Mouse (Mus musculus) retina, postnatal 7 days (tissue): ENCODE results near the gene Sag.

ENCODE experiments used
- DNase-seq: peaks from one replicate; pipeline ENCODE4 v3.0.0-alpha.2; 2012; ENCODE audit warnings: low read depth, low spot score

Gene Sag

DNA sequence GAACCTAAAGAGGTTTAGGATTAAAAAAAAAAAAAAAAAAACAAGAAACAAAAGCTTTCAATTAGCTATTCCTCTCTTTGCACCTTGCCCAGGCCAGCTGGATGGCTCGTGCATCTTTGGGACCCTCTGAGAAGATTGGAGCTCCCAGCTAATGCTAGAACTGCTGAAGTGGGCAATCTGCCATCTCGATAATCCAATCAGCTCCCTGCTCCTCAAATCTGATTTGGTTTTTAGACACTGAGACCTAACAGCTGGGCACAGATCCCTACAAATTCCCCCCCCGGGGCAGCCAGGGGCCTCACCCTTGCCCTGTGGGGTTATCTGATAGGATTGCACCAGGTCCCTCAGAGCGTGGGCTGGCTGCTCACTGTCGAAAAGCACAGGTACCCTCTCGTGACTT, at the start of gene Sag:
TSS of gene Sag (plus strand) at position 105 of the 400 bp plus-strand sequence.
- peak; percentile 95 for DNase-seq

DNA sequence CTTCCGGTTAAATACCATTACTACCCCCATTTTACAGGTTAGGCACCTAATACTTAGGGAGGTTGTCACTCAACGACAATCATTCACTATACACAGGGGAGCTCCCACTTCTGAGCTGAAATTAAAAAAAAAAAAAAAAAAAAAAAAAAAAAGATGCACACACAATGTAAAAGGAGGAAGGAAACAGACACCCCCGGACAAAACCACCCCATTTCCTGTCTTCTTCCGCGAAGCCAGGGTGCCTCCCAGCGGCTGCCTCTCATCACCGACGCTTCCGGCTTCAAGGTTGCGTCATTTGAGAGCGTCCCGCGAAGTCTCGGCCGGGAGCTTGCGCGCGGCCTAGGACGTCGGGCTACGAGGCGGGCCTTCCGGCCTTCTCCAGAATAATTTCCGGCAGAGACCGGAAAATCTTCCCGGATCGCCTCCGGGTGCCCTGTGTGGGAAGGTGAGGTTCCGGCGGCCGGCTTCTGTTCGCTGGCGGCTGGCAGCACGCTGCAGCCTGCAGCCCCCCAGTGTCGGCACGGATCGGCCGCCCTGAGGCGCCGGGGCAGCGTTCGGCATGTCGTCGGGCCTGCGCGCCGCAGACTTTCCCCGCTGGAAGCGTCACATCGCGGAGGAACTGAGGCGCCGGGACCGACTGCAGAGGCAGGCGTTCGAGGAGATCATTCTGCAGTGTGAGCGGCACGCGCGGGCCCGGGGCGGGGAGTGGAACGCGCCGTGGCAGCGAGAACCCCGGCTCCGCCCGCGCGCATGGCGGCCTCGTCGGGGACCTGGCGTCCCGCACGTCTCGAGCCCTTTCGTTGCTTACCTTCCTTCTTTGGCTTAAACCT, 47.6 kb upstream of the Sag start, which contains the start of gene Atg16l1:
TSS of gene Atg16l1 (plus strand) at position 230 of the 830 bp plus-strand sequence.
- peak; percentile 90 for DNase-seq

DNA sequence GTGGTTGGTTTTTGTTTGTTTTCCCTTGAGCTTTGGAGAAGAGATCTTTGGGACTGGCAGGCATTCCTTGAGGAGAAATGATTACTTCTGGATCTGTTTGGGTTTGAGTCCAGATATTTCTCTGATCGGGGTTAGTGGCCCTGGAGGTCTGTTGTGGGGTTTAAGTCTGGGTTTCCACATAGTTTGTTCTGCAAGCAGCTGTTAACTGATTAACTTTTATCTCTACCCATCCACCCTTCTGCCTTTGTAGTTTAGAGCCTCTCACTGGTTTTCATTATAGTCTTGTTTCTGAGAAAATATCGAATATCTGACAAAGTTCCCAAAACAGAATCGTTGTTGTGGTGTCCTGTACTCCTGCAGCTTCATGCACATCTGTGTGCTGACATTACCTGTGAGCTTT, 39.7 kb upstream of the Sag start:
- DNase-seq = no peak

DNA sequence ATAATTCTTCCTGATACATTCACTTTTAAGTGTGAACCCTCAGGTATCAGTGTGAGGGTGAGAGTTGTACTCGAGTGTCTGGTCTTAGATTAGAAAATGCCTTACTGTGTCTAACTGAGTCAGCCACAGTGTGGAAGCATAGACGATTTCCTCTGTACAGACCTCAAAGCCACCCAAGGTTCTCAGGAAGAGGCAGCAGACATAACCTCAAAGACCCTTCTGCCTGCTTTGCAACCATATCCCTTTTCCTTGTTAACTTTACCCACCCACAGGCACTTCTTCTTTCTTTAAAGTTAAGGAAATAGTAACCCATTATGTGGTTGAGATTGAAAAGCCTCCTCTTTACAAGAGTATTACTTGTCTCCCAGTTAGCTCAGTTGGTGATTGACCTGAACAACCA, 37.7 kb upstream of the Sag start:
- no peak for DNase-seq

DNA sequence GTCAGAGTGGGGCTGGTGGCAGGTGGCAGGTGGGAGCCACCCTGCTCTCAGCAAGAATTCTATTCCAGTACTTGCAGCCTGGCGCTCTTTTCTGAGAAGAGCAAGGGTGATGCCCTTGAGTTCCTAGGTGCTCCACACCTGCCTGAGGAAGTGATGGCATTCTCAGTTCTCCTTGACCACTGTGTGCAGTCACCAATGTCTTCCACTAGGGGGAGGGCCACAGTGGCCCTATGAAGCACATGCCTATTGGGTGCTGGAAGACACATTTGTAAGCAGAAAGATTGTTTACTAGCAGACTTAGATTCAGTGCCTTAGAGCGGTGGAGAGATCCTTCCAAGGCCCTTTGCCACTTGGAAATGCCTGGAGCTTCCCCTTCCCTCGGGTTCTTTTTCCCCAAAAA, 37.2 kb upstream of the Sag start:
- peak; percentile 13 for DNase-seq

DNA sequence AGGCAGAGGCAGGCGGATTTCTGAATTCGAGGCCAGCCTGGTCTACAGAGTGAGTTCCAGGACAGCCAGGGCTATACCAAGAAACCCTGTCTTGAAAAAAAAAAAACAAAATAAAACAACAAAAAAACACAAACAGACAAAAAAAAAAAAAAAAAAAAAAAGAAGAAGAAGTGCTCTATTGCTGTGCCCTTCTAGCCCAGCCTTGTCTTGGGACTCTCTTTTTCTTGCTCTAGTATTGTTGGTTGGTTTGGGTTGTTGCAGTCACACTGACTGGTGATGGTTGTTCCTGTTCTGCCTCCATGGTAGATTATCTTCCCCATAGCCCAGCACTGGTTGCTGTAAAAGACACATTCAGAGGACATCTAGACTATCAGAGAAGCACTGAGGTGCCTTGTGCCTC, 34.2 kb upstream of the Sag start:
- DNase-seq = no peak

DNA sequence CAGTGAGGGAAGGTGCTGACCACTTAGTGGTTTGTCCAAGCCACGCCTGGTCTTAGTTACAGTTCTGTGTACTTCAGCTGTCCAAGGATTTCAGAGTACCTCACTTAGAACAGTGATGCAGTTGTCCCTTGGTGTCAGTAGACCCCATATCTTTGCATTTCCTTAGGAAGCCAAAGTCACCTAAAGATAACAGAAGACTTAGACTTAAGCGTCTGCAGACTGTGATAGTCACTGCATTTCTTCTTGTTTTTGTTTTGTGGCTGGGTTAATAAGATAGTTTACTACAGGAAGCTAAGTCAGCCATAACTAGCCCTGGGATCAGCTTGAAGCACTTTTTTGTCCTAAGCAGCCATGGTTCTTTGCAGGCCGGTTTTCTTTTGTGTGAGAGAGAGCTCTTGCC, 33.0 kb upstream of the Sag start:
- DNase-seq = no peak

DNA sequence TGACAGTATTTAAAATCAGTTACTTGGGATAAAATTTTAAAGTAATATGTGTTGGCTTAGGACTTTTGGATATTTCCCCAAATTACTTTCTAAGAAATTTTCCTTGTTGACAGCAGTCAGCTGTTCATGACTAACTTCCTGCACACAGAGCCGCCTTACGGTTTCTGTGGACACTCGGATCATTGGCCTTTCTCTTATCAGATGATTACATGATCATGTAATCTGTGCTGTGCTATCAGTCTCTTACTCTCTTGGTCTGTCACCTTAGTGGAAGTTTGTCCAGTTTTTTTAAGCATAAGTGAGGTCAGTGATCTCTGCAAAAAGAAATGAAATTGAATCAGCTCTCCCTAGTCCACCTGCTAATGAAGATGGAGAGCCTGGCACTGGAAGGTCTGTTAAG, 31.8 kb upstream of the Sag start:
- DNase-seq = no peak

DNA sequence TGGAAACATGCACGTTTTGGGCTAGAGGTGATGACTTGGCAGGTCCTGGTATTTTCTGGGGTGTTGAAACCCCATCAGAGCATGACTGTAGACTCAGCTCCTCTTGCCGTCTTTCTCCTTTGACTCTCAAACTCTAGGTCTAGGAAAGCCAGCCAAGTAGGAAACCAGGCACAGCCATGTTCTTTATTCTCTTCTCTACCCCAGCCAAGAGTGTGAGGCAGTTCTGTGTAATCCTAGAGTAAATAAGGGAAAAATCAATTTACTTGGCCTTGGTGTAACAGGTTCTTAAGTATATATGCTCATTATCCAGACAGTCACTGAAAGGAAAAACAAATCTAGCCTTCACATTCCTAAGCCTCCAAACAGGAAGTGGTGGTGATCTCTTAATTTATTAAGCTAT, 30.1 kb upstream of the Sag start:
- no peak for DNase-seq

DNA sequence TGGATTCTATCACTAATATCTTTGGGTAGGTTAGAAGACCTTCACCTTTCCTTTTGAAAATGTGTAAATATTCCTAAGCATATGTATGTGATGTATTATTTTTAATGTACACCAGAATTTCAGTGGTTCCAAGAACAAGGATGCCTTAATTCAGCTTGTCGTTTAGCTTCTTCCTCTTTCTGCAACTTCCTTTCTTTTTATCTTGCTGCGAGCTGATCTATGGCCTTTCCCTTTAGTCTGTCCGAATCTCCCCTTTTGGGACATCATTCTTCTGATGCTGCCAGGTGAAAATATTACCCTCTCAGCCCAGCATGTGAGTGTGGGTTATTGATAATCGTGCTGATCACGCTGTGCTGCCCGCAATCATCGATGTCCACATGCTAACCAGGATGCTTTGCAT, 28.6 kb upstream of the Sag start:
- no peak for DNase-seq

DNA sequence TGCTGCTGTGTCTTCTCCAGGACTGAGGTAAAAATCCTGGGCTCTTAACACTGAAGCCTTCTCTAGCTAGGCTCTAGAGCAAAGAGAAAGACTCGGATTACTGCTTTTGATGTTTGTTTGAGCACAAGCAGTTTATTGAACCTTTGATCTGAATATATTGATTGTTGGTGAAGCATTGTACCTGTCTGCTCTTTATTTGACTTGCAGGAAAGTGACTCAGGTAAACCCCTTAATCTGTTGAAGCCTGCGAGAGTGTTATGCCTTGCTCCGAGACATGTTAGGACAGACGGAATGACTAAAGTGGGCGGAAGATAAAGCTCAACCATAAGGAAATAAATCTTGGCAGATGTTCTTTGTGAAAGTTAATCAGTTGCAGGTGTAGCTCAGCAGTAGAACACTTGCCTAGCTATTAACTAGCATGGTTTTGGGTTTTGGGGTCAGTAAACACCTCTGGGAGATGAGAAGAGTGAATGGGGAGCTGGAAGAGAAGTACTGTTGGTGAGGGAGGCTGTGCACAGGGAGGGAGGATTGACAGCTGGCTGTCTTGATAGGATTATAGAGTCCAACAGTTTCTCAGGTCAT, 24.2 kb upstream of the Sag start:
- no peak for DNase-seq

DNA sequence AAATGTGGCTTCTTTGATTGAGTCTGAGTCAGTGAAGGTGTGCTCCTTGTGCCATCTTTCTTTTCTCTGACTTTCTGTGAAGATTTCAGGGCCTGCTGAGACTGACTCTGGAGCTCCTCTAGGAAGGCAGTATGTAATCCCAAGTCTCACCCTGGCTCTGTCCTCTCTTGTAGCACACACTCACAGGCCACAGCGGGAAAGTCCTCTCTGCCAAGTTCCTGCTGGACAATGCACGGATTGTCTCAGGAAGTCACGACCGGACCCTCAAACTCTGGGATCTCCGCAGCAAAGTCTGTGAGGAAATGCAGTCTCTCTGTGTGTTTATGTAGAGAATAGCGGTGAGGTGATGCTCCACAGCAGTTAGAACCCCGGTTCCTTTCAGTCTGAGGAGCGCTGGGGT, 17.8 kb upstream of the Sag start:
- no peak for DNase-seq

DNA sequence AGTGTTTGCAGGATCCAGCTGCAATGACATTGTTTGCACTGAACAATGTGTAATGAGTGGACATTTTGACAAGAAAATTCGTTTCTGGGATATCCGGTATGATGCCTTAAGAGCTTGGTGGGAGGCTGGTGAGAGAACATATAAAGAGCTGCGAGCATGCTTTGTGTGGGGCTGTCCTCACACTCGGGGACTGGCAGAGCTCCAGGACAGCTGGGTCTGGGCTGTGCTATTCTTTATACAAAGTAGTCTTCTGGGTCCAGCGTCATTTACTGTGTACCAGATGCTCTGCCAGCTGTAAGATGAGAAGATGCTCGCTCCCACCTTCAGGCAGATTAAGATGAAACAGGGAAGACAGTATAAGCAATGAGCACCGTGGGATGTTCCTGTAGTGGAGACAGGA, 17.2 kb upstream of the Sag start:
- no peak for DNase-seq

DNA sequence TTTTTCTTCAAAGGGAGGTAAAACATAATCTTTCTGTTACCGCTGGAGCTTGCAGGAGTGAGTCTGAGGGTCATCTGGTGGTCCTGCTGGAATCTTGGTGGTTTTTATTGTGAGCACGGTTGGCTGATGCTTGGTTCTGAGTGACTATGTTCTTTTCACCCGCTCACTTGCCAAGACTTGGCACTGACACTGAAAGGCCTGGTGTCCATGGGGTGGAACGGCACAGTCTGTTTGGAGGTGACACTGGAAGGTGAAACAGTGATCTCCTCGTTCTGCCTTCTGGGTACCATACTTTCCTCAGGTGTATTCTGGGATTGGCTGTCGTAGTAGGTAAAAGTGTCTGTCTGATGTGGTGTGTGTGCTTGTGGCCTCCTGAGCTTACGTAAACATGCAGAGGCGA, 13.8 kb upstream of the Sag start:
- no peak for DNase-seq

DNA sequence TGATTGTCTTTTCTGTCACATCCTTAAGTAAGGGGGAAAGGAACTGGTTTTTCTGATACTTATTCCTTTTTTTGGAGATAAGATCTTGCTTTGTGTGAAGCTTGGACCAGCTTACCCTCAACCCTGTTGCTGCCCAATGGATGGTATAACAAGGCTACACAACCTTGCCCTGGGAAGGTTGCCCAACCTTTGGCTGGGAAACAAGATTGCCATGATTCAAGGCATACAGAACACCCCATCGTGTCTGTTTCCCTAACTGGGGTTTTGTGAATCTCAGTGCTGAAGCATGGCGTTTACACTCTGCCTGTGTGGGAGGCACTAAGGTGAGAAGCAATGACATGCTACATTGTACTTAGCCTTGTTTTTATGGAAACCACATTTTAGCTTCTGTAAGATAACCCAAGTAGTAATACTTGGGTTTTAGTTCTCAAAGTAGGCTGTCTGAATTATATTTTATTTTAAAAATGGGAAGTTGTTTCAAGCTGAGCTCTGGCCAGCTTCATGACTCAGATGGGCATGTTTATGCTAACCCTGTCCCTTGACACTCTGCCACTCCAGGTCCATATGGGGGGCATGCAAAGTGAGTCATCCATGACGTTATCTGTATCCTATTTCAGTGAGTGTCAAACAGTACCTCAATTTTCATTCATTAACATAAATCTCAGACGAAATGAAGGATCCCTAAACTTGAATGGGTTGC, 10.9 kb upstream of the Sag start:
- DNase-seq = no peak

DNA sequence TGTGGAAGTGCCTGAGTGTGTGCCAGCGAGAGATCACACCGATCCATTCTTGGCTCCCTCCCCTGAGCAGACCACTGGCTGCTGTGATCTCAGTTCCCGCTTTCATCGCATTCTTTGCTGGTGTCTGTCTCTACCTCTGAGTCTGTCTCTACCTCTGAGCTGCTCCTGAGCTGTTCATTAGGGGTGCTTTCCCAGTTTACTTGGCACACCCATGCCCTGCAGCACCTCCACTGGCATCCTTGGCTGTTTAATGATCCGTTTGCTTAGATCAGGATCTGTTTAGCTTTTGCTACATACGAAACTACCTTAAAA, 10.4 kb upstream of the Sag start:
- DNase-seq = no peak

DNA sequence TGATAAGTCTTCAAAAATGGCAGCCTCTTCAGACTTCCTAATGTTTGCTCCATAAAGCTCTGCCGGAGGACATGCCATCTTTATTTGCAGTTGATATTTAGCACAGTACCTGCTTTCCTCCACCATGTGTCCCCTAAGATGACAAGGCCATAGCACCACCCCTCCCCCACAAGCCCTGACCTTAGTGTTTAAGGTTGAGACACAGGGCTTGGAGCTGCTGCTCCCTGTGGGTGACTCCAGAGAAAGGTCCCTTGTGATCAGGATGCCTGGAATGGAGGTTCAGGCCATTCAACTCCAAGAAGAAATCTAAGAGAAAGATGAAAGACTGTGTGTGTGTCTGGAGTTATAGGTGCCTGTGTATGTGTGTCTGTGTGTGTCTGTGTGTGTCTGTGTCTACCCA, 5.8 kb upstream of the Sag start:
- DNase-seq = no peak

DNA sequence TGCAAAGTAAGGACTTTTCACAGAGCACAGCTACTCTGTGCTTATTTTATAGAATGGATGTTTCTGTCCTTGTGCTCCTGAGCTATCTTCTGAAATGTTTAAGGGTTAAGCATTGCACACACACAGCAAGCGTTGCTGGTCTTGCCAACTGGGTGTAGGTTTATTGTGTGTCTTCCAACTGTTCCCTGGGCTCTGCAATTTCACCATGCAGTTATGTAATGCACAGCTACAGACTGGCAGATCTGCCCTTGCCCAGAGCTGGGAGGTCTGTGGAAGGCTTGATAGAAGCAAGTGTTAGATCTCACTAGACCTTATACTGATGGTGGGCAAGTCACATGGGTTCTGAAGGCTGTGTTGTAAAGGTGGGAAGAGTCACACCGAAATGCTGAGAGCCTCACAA, 5.2 kb upstream of the Sag start:
- DNase-seq = no peak

DNA sequence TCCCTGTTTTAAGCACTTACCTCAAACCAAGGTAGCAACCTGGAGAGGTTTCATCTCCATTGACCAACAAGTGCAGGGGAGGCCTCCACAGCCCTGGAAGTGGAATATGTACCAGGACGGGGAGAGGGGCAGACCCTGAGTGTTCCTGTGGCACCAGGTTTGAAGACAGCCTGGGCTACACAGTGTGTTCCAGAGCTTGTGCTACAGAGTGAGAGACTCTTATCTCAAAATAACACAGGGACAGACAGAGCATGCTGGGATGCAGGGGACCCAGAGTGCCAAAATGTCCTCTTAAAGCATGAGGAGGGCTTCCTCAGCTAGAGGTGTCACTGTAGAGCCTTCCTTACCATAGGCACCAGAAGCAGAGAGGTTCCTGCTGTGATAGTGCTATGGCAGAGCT, 4.3 kb downstream of the Sag start:
- DNase-seq = no peak

DNA sequence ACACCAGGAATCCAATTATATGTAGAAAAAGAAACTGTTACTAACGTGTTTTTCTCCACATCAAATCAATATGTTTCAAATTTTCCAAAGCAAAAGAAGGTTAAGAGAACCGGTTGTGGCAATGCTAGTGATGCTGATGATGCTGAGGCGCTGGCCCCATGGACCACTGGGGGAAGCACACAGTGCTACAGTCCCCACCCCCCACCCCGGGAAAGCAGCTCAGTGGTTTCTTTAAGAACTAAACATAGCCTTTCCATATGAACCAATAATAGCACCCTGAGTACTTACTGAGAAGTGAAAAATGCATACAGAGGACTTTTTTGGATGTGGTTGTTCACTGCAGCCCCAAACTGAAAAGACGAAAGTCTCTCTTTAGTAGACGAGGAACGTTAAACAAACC, 7.9 kb downstream of the Sag start:
- no peak for DNase-seq

DNA sequence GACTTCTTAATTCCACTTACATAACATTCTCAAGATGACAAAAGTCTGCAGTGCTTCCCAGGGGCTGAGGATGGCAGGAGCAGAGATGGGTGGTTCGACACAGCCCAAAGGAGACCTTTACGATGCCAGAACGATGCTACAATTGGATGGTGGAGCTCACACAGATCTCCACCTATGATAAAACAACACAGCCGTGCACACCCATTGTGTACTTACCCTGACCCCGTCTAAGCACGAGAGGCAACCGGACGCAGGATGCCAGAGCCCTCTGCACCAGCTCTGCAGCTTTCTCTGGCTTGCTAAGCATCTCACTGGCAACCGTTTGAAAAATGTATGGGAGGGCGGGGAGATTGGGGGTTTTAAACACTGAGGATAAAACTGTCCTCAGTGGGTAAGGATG, 8.6 kb downstream of the Sag start:
- DNase-seq = no peak

DNA sequence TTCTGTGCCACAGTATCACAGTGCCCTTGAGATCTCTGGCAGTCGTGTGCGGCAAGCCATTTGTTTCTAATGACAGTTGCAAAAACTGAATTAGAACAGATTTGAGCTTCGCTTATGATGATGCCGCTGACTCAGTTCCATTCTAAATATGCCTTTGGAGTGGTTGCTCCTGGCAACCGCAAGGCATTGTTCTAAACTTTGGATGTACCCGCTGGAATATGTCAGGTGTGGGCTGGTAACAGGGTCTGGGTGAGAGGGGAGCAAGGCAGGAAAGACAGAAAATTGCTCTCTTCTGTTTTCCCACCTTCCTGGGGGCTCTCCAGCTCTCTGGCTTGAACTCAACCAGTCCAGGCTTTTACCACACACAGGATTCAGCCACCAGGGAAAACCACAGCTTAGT, 9.7 kb downstream of the Sag start:
- DNase-seq = no peak

DNA sequence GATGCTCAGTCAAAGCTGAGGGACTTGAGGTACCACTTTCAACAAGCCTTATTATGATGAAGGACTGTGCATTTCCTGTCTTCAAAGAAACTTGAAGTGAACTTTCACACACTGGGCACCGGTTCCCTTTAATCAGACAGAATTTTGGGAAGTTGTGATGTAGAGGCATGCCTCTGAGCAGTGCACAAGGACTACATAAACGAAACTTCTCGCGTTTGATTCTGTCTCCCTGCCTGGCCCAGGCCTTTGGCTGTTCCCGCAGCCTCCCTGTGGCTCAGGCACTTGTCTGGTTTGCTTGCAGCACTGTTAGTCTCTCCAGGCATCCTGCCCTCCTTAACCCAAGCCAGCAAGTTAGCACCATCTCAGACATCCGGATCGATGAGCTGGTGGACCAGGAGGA, 10.2 kb downstream of the Sag start:
- DNase-seq = no peak
